Mouse (Mus musculus): Measurements from ENCODE around the gene Serpinf2. TPM values are rescaled to one million over a fixed set of nuclear protein-coding genes. Genes with fewer than 3 reads are reported as not detected.
"Not testable (repeated sequence)": the region's sequence is repeated elsewhere in the genome, so short reads cannot be mapped to it uniquely, and the experiment has no call there.

Serpinf2 gene
- polyA plus RNA-seq, 1 experiment, result 0.42 TPM

DNA sequence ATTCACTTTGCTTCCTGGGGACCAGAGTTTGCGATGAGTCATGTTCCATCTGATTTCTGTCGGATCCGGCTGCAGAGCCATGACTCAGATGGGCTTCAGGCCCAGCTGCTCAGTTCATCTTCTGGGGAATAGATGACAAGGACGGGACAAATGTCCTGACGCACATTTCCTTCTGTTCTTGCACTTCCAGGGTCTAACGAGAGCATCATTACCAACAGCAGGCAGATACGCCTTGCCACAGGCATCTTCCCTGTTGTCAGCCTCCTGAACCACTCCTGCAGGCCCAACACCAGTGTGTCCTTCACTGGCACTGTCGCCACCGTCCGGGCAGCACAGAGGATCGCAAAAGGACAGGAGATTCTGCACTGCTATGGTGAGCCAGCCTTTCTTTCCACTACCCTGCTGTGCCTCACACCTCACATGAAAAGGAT is 40.0 kb downstream of the Serpinf2 start:
- no peak overlapping the region for H3K4me3 ChIP-seq (replicated peaks)
- H3K27me3 ChIP-seq (ENCODE audit: control insufficient read depth), result no peaks in the 10 kb centered on the region
- H3K36me3 ChIP-seq (ENCODE audit: control insufficient read depth), result peaks cover 6% of the 10 kb centered on the region
- H3K4me1 ChIP-seq (ENCODE audit: control insufficient read depth), result peaks cover 2% of the 10 kb centered on the region
- TF ChIP-seq TAL1 (IDR thresholded peaks at IDR 0.05; ENCODE audit: low read length) (no peak), GATA1 (IDR thresholded peaks at IDR 0.05; ENCODE audit: low read length) (no peak)
- H3K9me3 ChIP-seq (ENCODE audit: control insufficient read depth, low read length), result no peaks in the 10 kb centered on the region

DNA sequence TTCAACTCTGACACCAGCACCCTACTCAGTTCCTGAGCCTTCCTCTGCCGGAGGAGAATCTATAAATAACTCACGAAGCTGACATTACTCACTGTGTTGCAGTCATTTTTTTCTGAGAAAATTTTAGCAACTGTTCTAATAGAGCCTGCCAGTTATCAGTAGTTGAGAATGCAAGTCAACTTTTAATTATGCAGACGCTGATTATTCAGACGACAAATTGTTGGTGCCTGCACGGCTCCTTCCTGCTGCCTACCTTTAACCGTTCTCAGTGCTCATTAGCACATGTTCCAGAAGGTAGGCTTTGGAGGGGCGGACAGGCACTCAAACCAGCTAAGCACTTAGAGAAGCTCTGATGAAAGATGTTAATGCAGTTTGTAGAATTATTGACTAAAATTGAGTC is 41.9 kb downstream of the Serpinf2 start:
- Histone ChIP-seq H3K4me1 (ENCODE audit: control insufficient read depth) (peaks cover 2% of the 10 kb centered on the region), H3K9me3 (ENCODE audit: control insufficient read depth, low read length) (no peaks in the 10 kb centered on the region), H3K27me3 (ENCODE audit: control insufficient read depth) (no peaks in the 10 kb centered on the region), H3K36me3 (ENCODE audit: control insufficient read depth) (peaks cover 6% of the 10 kb centered on the region), H3K4me3 (replicated peaks) (no peak overlapping the region)
- TF ChIP-seq GATA1 (IDR thresholded peaks at IDR 0.05; ENCODE audit: low read length), result no peak
- TF ChIP-seq TAL1 (IDR thresholded peaks at IDR 0.05; ENCODE audit: low read length), result no peak

DNA sequence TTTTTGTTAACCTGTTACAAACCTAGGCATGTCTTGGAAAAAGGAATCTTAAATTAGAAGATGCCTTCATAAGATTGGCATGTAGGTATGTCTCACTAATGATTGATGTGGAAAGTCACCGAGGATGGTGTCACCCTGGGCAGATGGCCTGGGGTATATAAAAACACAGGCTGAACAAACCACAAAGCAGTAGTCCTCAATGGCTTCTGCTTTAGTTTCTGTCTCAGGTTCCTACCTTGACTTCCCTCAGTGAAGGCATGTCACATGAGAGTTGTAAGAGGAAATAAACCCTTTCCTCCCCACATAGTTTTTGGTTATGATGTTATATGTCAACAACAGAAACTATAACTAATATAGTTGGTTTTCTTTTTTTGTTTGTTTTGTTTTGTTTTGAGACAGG is 43.8 kb downstream of the Serpinf2 start:
- Histone ChIP-seq H3K9me3 (ENCODE audit: control insufficient read depth, low read length) (no peaks in the 10 kb centered on the region), H3K4me3 (replicated peaks) (no peak overlapping the region)
- TF ChIP-seq TAL1 (IDR thresholded peaks at IDR 0.05; ENCODE audit: low read length) (no peak), GATA1 (IDR thresholded peaks at IDR 0.05; ENCODE audit: low read length) (no peak)

DNA sequence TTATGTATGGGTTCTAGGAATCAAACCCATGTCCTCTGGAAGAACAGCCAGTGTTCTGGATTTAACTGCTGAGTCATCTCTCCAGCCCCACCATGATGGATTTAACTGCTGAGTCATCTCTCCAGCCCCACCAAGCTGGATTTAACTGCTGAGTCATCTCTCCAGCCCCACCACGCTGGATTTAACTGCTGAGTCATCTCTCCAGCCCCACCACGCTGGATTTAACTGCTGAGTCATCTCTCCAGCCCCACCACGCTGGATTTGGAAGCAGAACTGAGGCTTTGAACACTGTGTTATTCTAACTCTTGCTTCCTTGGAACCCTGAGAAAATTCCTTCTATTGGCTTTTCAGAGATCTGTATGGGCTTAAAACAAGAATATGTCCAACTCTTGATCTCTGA is 55.9 kb downstream of the Serpinf2 start:
- peaks cover 12% of the 10 kb centered on the region for H3K36me3 ChIP-seq (ENCODE audit: control insufficient read depth)
- H3K4me1 ChIP-seq (ENCODE audit: control insufficient read depth); H3K27me3 ChIP-seq (ENCODE audit: control insufficient read depth); H3K4me3 ChIP-seq (replicated peaks): not testable (repeated sequence)
- H3K9me3 ChIP-seq (ENCODE audit: control insufficient read depth, low read length), result peaks cover 12% of the 10 kb centered on the region

More for the DNA sequence above, 43.8 kb downstream of the Serpinf2 start:
- H3K27me3 ChIP-seq (ENCODE audit: control insufficient read depth), result no peaks in the 10 kb centered on the region
- no peaks in the 10 kb centered on the region; the same call in 1 of the 2 replicates for H3K4me1 ChIP-seq (ENCODE audit: control insufficient read depth)
- H3K36me3 ChIP-seq (ENCODE audit: control insufficient read depth), result peaks cover 6% of the 10 kb centered on the region

Other genes starting within 250 kb of the Serpinf2 start
- gene Dph1, start 248.3 kb downstream of the Serpinf2 start, polyA plus RNA-seq (2012), result 1.1 and 1.4 TPM in 2 replicates
- gene Rtn4rl1, start 245.8 kb downstream of the Serpinf2 start, polyA plus RNA-seq (2012), result 0.01 TPM in 1 of 2 replicates, not detected in the other
- gene Rpa1, start 91.3 kb downstream of the Serpinf2 start, polyA plus RNA-seq (2012), result 7.1 and 7.4 TPM in 2 replicates
- 0.19 and 0.22 TPM in 2 replicates for gene Smyd4, start 91.2 kb downstream of the Serpinf2 start, polyA plus RNA-seq (2012)
- 0.18 and 0.25 TPM in 2 replicates for gene Serpinf1, start 16.9 kb downstream of the Serpinf2 start, polyA plus RNA-seq (2012)
- 11.2 and 11.7 TPM in 2 replicates for gene Wdr81, start 15.1 kb upstream of the Serpinf2 start, polyA plus RNA-seq (2012)
- 0.15 and 0.41 TPM in 2 replicates for gene Tlcd2, start 22.1 kb upstream of the Serpinf2 start, polyA plus RNA-seq (2012)
- 2.2 and 4.5 TPM in 2 replicates for gene Prpf8, start 47.2 kb upstream of the Serpinf2 start, polyA plus RNA-seq (2012)
- gene Rilp, start 70.5 kb upstream of the Serpinf2 start, polyA plus RNA-seq (2012), result 0.10 TPM in 1 of 2 replicates, not detected in the other
- 0.04 and 0.06 TPM in 2 replicates for gene Scarf1, start 73.9 kb upstream of the Serpinf2 start, polyA plus RNA-seq (2012)
- 0.29 and 0.56 TPM in 2 replicates for gene Slc43a2, start 92.1 kb upstream of the Serpinf2 start, polyA plus RNA-seq (2012)
- 2.2 and 2.7 TPM in 2 replicates for gene Pitpna, start 148.5 kb upstream of the Serpinf2 start, polyA plus RNA-seq (2012)
- gene Inpp5k, start 191.4 kb upstream of the Serpinf2 start, polyA plus RNA-seq (2012), result 7.5 and 8.9 TPM in 2 replicates
- gene Myo1c, start 210.9 kb upstream of the Serpinf2 start, polyA plus RNA-seq (2012), result 2.4 and 2.6 TPM in 2 replicates
- 4.4 and 6.6 TPM in 2 replicates for gene Crk, start 239.7 kb upstream of the Serpinf2 start, polyA plus RNA-seq (2012)

All from erythroblast, embryonic 14.5 days (primary cell).